Mouse (Mus musculus) urinary bladder, postnatal 25 days (tissue): ENCODE results near the gene Dclre1c.
"Not testable (repeated sequence)": the region's sequence is repeated elsewhere in the genome, so short reads cannot be mapped to it uniquely, and the experiment has no call there.

ENCODE experiments used
- DNase-seq: peaks from one replicate; pipeline ENCODE4 v3.0.0; 2022; ENCODE audit warnings: low spot score

The Dclre1c gene

GRCm38 (mm10) chr2:3423841-3424578 lies at the start of gene Dclre1c:
Dclre1c (plus strand) TSS chr2:3424131.
- peak; percentile 73 for DNase-seq

DNA sequence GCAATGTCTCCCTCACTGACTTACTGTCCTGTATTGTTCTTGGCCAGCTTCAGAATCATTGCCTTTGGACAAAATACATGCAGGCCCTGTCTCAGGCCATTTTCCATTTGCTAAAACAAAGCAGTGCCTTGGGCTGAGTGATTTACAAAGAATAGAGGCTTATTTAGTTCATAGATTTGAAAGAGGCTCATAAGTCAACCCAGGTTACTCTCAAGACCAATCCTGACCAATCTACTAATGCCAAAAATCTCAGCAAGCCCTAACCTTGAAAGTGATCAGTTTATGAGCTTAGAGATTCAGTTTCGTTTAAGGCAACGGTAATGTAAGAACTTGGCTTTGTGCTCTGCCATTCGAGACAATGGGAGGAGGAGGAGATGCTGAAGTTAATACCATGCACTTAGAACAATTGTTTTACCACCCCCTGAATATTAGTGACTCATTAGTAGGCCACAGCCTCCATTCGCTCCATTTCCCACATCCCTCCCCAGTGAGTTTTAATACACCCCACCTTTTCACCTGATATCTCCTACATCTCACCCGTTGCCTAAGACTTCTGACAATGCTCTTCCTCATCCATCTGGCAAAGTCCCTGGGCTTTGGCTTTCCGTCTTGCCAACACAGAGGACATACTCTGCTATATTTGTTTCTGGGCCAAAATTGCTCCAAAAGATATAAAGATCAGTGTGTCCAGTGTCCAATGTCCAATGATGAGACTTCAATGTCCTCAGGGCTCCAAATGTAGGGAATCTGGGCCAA lies 36.6 kb upstream of the Dclre1c start:
- DNase-seq, result no peak

- no peak for DNase-seq
Measured at GRCm38 (mm10) chr2:3391945-3392344, 32.0 kb upstream of the Dclre1c start.

- DNase-seq, result not testable (repeated sequence)
Measured at GRCm38 (mm10) chr2:3397110-3397509, 26.8 kb upstream of the Dclre1c start, which contains the start of gene Olah. Olah (minus strand) TSS chr2:3397210.

- no peak for DNase-seq
Measured at GRCm38 (mm10) chr2:3405981-3406380, 17.9 kb upstream of the Dclre1c start.

DNA sequence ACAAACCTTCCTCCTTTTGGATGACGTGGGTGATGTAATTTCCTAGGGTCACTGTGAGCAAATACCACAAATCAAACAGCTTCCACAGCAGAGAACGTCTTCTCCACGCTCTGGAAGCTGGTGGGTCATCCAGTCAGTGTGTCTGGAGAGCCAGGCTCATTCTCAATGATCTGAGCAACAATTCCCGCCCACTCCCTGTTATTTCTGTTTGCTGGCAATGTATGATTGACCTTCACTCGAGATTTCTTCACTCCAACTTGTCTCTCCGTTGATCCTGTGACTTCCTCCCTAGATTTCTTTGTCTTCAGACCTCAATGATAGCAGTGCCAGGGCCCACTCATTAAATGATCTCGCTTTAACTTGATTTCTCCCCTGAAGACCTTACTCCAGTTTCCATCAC lies 16.2 kb upstream of the Dclre1c start:
- no peak for DNase-seq

- DNase-seq, result peak; percentile 34
Measured at GRCm38 (mm10) chr2:3414241-3414640, 9.7 kb upstream of the Dclre1c start.

DNA sequence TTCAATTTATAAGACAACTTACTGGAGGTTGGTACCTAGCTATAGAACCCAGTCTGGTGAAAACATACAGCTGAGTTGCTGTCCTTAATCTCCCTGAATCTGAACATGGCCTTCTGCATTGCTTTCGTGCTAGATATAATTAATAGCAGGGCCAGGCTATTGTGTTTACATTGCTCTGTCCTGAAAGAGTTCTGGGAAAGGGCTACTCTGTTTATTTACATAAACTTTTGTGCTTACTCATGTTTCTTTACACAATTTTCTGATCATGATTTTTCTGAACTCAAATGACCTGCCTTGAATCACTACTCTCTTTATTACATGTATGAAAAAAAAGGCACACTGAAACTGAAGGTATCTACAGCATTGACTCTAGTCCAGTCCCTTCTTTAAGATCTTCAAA lies 8.3 kb upstream of the Dclre1c start:
- DNase-seq, result no peak

DNA sequence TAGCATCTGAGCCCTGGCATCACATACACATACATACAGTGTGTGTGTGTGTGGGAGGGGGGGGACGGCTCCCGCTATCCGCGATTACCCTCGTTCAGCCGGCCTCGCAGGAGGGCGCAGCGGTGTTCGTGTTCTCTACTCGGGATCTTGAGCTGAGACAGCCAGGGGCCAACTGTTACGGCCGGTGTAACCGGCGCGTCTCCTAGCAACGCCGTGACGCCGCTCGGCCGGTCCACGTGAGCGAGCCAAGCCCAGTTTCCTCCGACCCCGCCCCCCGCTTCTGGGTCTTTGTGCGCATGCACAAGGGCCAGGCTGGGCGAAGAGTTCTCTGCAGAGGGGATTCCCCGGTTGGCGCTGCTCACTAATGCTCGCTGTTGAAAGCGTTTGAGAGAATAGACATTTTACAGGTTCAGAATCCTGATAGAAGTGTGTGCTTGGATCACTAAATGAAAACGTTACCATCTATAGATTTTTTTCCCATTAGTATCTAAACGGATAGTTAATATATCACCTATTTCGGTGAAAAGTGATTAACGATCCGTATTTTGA lies 5.0 kb upstream of the Dclre1c start:
- DNase-seq, result peak; percentile 96

- DNase-seq, result no peak
Measured at GRCm38 (mm10) chr2:3420157-3420556, 3.8 kb upstream of the Dclre1c start.

DNA sequence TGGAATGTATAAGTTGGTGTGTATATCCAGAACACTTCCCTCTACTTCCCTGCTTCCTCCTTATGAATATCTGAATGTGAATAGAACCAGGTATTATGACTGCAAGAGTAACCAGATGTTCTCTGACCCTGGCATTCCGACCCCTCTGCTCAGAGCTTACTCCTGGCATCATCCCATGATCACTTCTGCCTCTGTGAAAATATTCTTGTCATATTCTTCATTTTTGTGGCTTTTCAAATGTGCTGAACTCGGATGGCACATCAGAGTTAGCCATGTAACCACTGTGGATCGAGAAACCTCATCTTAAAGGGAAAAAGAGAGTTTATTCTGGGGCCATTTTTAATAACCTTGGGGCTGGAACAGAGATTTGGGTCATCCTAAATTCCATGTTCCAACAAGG lies 1.4 kb upstream of the Dclre1c start, which contains the start of gene Meig1:
TSS of gene Meig1 (minus strand) at position 101 of the 400 bp plus-strand sequence.
- no peak for DNase-seq

- no peak for DNase-seq
Measured at GRCm38 (mm10) chr2:3424579-3424910, 614 bp downstream of the Dclre1c start.

DNA sequence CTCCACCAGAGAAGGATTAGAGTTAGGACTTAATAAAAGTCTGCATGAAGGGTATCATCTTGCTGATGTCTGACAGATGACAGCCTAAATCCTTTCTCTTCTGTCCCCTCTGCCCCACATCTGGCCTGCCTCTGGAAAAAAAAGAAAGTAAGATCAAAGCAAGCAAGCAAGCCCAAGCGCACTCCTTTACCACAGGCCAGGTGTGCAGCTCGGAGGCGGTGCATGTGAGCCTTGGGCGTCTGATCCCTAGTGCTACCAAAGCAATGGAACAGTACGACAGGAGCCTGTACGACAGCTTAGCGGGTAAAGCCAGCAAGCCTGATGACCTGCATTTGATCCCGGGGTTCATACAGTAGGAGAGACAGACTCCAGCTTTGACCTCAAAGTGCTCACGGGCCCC lies 7.0 kb downstream of the Dclre1c start:
- DNase-seq, result no peak

DNA sequence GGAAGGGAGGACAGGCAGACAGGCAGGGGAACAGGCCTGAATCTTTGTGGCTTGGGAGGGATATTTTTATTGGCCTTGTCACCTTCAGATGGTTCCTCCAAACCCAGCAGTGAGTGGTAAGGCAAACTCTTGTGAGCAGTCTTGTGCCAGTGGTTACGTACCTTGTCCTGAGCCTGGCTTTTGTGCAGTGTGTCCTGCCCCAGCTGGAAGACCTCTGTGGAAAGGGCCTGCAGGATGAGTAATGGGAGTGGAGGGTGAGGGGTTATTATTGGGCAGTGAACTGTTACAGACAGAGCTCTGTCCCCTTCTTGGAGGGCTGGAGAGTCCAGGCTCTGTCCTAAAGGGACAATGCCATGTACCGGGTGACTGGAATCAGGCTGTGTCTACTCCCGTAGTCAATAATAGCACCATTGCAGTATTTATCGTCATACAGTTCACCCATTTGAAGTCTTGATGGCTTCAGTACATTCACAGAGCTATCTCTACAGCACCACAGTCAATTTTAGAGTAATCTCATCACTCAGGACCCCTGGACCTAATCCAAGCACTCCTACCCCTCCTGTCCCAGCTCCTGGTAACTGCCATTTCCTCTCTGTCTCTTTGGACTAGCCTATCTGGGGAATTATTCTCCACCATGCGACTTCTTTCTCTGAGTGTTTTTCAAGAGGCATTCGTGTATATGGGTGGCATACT lies 11.6 kb downstream of the Dclre1c start:
- DNase-seq, result no peak

DNA sequence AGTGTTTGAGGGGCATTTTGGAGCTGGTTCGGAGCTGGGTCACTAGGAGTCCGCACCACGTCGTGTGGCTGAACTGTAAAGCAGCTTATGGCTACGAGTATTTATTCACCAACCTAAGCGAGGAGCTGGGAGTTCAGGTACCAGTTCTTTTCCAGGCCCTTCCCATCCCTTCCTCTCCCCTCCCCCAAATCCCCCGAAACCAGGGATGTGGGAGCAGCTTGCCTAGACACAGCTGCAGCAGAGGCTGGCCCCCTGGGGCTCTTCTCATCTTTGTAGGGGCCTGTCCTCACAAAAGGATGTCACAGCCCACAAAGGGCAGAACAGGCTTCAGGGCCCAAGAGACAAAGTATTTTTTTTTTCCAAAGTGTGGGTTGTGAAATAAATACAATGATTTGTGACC lies 14.0 kb downstream of the Dclre1c start:
- DNase-seq, result no peak

DNA sequence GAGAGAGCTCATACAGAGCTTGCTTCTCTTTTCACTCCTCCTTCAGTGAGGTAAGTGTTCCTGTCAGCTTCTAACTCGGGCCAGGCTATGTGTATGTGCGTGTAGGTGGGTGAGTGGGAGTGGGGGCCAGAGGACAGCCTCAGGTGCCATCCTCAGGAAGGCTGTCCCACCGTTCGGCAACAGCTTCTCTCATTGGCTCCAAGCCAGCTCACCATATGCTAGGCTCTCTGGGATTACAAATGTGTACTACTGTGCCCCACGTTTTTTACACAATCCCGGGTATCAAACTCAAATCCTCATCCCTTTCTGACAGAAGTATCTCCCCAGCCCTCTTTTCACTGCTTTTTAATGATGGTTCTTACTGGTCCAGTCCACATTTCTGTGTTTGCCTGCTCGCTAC lies 20.3 kb downstream of the Dclre1c start:
- no peak for DNase-seq

DNA sequence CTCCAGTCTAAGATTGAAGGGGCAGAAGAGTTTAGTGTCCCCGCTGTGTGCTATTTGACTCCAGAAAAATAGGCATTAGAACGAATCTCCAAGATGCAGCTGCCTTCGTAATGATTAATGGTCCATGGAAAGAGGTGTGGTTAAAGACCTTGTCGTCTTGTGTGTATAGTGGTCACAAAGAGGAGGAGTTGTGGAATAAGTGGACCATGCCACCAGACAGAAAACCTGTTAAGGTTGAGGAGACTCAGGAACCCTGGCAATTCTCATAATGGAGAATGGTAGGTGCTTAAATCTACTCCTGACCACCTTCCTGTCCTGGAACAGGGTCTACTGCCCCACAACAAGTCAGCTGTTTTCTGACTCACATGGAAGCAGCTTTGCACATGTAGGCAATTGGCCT lies 22.1 kb downstream of the Dclre1c start:
- no peak for DNase-seq

GRCm38 (mm10) chr2:3449431-3449830 lies 25.5 kb downstream of the Dclre1c start:
- DNase-seq, result no peak

DNA sequence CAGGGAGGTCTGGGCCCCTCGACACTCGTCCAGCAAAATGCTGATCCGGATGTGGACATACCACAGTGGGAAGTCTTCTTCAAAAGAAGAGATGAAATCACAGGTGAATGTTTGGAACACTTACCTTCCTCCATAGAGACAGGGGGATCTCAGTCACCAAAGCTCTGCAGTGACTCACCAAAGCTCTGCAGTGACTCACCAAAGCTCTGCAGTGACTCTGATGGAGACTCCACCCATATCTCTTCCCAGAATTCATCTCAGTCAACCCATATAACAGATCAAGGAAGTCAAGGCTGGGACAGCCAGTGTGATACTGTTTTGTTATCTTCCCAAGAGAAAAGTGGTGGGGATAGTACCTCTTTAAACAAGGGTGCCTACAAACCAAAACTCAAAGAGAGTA lies 29.2 kb downstream of the Dclre1c start:
- DNase-seq, result no peak

DNA sequence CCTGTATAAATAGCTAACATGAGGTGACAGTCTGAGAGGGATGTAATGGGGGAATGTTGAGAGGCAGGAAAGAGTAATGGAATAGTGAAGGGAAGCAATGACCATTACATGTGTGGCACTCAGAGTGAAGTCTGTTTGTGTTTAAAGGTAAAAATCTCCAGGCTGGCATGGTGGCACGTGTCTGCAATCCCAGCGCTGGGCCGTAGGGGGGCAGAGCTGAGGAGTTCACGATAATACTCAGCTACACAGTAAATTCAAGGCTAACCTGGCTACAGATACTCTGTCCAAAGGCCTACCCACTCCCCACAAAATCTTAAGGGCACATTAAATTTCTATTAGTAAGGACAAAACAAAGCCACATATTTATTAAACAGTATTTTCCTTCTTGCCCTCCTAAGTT lies 32.7 kb downstream of the Dclre1c start:
- no peak for DNase-seq

DNA sequence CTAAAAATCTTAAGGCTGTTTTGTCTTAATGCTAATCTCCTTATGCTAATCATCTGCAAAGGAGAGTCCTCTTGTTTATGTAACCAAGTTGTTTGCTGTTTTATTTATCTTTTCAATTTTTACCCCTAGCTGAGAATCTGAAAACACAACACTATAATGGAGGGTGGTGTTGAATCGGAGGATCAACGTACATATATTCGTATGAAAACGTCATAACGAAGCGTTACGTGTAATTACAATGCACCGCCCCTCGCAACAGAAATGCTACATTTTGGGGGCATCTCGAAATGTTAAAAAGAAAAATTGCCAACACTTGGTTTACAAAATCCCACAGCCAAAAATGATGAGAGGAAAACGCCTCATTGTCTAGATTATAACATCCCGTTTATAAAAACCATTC lies 50.0 kb downstream of the Dclre1c start:
- DNase-seq, result no peak

- peak; percentile 53 for DNase-seq
Measured at GRCm38 (mm10) chr2:3474361-3474805, 50.5 kb downstream of the Dclre1c start.

DNA sequence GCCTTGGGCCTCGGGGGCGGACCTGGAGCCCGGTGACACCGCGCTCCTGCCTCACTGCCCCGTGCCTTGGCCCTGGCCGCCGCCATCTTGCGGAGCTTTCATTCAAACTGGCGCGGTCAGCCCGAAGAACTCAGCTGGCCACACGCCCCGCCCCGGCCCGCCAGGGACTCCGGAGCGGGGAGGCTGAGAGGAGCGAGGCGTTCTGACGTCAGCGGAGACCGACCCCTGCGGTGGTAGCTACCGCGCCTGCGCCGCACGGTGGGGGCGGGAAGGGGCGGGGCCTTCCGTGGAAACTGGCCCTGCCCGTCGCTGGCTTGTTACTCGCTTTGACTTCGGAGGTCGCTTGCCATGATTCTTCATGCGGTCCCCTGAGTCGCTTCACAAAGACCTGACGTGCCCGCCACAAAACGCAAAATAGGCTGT lies 50.9 kb downstream of the Dclre1c start, which contains the start of gene Suv39h2:
TSS of gene Suv39h2 (minus strand) at position 171 of the 423 bp plus-strand sequence.
- peak; percentile 98 for DNase-seq
